Mouse (Mus musculus) spleen, postnatal 14 days (tissue): ENCODE results near the gene Aurkb.
A peak's percentile ranks its signal among the peaks of the same experiment; 100 is the strongest.

Experiments used
- DNase-seq, 2 experiments: peaks; one replicate each; pipeline ENCODE4 v3.0.0; 2021 to 2022; ENCODE audit warnings: low spot score in 2 of 2

Aurkb gene

GRCm38 (mm10) chr11:69064259-69065133 is 19.0 kb downstream of the Aurkb start:
- DNase-seq: no peak

- DNase-seq: no peak
Observed at GRCm38 (mm10) chr11:69065394-69065925, 20.0 kb downstream of the Aurkb start.

DNA sequence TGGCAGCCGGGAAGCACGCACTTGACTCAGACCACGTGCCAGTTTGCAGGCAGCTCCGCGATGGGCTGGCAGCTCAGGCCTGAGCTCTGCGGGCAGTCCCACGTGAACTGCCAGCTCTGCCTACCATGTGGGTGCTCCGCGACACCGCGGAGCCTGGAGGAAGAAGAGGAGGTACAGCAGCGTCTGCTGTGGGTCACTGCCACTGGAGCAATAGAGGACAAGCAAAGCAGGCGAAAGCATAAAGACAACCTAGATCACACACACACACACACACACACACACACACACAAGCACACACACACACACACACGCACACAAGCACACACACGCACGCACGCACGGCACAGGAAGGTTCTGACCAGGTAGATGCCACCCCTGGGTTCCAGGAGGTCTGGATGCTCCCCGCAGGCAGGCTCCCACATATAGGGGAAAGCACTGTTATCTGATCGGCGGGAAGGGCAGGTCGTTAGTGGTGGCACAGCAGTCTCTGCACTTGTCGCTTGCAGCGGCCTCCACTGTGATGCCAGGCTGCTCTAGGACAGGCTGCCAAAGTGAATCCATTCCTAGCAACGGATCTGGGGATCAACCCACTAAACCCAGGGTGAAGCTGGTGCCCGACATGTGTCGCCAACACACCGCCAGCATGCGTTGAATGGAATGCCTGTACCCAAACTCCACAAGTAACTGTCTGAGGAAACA is 20.9 kb downstream of the Aurkb start:
- DNase-seq: no peak

- peak; percentile 72 to 83 for DNase-seq
Observed at GRCm38 (mm10) chr11:69066956-69067355, 21.5 kb downstream of the Aurkb start.

DNA sequence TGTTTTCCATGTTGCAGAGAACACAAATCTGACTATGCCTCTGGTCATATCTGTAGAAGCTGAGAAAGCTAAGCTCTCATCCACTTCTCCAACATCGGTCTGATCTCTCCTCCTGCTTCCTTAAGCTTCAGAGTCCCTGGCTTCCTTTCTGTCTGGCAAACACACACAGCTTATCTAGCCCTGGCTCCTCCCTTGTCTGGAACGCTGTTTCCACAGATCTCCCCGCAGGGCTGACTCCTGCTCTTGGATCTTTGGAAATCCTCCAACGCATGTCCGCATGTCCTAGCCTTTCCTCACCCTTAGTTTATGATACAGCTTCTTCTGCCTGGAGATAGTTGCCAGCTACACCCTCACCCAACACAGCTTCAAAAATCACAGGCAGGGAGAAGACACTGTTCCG is 22.2 kb downstream of the Aurkb start:
- DNase-seq: no peak

DNA sequence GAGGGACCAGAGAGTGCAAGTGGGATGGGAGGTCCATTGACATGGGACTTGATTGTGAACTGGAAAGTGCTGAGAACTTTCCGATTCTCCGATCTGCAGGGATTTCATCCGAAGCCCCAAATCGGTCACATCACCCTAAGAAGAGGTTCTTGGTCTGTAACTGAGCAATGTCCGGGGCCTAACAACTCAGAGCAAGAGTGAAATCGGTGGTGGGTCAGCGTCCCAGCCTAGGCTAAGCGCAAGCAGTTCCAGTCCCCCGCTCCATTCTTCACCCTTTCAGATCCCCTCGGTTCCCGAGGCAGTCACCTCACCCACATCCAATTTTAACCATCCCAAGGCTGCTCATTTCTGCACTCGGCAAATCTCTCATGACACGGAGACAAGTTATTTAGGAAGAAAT is 24.6 kb downstream of the Aurkb start:
- no peak for DNase-seq

GRCm38 (mm10) chr11:69070590-69071222 is 25.3 kb downstream of the Aurkb start, which contains the start of gene Tmem107:
Gene Tmem107, plus strand, starts transcription at chr11:69070806.
- peak; percentile 86 to 93 for DNase-seq

- DNase-seq: no peak
Observed at GRCm38 (mm10) chr11:69071262-69071661, 25.8 kb downstream of the Aurkb start.

DNA sequence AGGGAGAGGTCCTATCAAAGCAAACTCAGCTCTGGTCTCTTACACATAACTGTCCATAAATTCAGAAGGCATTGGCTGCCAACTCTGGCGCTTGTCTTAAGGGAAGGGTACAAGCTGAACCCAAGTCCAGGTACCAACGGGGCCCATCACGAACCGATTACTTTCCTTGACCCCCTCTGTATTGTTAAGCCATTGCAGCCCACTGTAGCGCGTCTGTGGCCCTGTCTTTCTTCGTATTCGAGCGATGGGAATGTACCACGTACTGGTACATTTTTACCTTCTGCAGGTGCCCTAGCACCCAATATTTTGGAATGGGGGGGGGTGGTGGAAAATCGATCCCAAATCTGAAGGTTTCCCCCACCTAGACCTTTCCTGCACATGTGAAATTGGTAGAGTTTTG is 26.8 kb downstream of the Aurkb start:
- no peak for DNase-seq

- no peak for DNase-seq
Observed at GRCm38 (mm10) chr11:69072666-69073064, 27.2 kb downstream of the Aurkb start.

- peak; percentile 58 to 75 for DNase-seq
Observed at GRCm38 (mm10) chr11:69073065-69073888, 27.8 kb downstream of the Aurkb start.

- no peak for DNase-seq
Observed at GRCm38 (mm10) chr11:69073951-69074775, 28.7 kb downstream of the Aurkb start.

- no peak for DNase-seq
Observed at GRCm38 (mm10) chr11:69074776-69075069, 29.3 kb downstream of the Aurkb start.

- DNase-seq: no peak
Observed at GRCm38 (mm10) chr11:69075764-69076479, 30.5 kb downstream of the Aurkb start.

DNA sequence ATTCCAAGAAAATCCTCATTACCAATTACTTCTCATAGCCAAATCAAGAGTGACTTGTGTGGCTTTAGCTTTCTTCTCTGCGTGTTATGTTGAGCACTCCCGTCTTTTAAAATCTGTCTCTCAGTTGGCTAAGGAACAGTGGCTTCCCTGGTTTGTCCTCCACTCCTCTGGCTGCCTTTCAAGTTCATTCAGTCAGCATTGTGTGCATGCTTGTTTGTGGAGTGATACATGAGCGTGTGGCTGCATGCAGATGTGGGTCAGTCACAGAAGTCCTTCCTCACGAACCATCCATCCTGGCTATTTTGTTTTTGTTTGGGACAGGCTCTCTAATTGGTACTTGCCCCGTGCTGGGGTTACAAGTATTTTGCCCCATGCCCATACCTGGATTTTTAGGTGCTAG is 31.1 kb downstream of the Aurkb start:
- DNase-seq: no peak

GRCm38 (mm10) chr11:69077316-69077715 is 31.9 kb downstream of the Aurkb start:
- DNase-seq: no peak

DNA sequence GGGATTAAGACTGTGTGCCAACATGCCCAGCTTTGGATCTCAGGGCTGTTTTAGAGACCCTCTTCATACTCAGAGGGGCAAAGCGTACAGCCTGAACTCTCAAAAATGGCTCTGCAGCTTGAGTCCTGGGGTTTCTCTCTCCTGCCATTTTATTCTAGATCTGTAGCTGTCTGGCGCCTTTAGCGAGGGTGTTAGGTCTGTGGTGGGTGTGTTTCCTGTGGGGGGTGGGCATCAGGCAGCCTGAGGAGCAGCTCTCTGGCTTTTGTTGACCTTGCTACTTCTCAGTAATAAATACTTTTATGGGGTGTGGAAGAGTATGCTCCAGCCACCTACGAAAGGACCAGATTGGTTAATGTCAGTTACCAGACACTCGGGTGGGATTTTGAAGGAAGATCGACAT is 32.6 kb downstream of the Aurkb start:
- DNase-seq: no peak

DNA sequence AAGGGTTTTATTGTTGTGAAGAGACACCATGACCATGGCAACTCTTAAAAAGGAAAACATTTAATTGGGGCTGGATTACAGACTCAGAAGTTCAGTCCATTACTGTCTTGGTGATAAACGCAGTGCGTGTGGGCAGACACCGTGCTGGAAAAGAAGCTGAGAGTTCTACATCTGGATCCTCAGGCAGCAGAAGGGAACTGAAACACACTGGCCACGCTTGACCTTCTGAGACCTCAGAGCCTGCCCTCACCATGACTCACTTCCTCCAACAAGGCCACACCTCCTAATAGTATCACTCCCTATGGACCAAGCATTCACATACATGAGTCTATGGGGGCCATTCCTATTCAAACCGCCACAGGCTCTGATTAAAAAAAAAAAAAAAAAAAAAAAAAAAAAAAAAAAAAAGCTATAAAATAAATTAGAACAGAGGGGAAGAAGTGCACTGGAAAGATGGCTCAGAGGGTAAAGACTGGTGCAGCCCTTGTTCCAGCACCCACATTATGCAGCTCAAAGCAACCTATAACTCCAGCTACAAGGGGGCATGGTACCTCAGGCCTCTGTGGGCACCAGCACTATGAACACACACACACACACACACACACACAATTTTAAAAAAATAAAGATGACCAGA is 33.5 kb downstream of the Aurkb start:
- no peak for DNase-seq

- no peak for DNase-seq
Observed at GRCm38 (mm10) chr11:69080102-69080854, 34.8 kb downstream of the Aurkb start.
